Mouse (Mus musculus) cortical plate, adult 2 months (tissue): ENCODE data around the gene Zfp90. TPM values are rescaled to one million over a fixed set of nuclear protein-coding genes. Genes with fewer than 3 reads are reported as not detected.

Experiments
- H3K27ac ChIP-seq: fragments of 200-500 bp; 2 replicates; pipeline ENCODE4 v1.5.1; 2012; ENCODE audit warnings: low read length, control low read depth, inconsistent platforms; ENCODE audit not compliant: insufficient read depth
- H3K4me1 ChIP-seq: fragments of 200-500 bp; 2 replicates; pipeline ENCODE4 v1.6.1; 2011; ENCODE audit warnings: low read length; ENCODE audit not compliant: control insufficient read depth, insufficient read depth
- H3K4me3 ChIP-seq: fragments of 200-500 bp; 2 replicates; pipeline ENCODE4 v1.5.1; 2011; ENCODE audit warnings: mild to moderate bottlenecking, low read length, control low read depth; ENCODE audit not compliant: insufficient read depth
- CTCF ChIP-seq: fragments of 200-500 bp; IDR thresholded peaks from 2 replicates; pipeline ENCODE4 v1.5.1; 2011; ENCODE audit warnings: mild to moderate bottlenecking, control low read depth, low read length; ENCODE audit not compliant: insufficient read depth; ENCODE audit errors: extremely low read depth
- POLR2A ChIP-seq: fragments of 200-500 bp; IDR thresholded peaks from 2 replicates; pipeline ENCODE4 v1.6.1; 2011; ENCODE audit warnings: mild to moderate bottlenecking, low read length, control low read depth; ENCODE audit not compliant: insufficient read depth; ENCODE audit errors: extremely low read depth
- polyA plus RNA-seq: library from polyadenylated mRNA; depleted of rRNA; stranded (reverse); fragments of >200 nt; gene quantifications from 2 replicates; pipeline ENCODE4 v1.2.3, GENCODE M21; 2012; rRNA removed

Zfp90 gene
- polyA plus RNA-seq, 1 experiment = 11.7 TPM

- Histone ChIP-seq H3K27ac (no peak overlapping the region), H3K4me1 (no peaks in the 10 kb centered on the region), H3K4me3 (no peak overlapping the region)
- no peak for TF ChIP-seq CTCF
- no peak for TF ChIP-seq POLR2A
Measured at GRCm38 (mm10) chr8:106463795-106464194, 48.7 kb downstream of the Zfp90 start.

GRCm38 (mm10) chr8:106469485-106469884, 54.4 kb downstream of the Zfp90 start:
- no peak for TF ChIP-seq POLR2A
- no peak for TF ChIP-seq CTCF
- Histone ChIP-seq H3K4me3 (no peak overlapping the region), H3K27ac (no peak overlapping the region)

GRCm38 (mm10) chr8:106474001-106474400, 58.9 kb downstream of the Zfp90 start:
- no peak for TF ChIP-seq POLR2A
- Histone ChIP-seq H3K4me3 (no peak overlapping the region), H3K4me1 (no peaks in the 10 kb centered on the region), H3K27ac (no peak overlapping the region)

More at GRCm38 (mm10) chr8:106469485-106469884, 54.4 kb downstream of the Zfp90 start:
- H3K4me1 ChIP-seq = no peaks in the 10 kb centered on the region

Other genes starting within 250 kb of the Zfp90 start
- 30.4 and 33.3 TPM in 2 replicates for gene Slc7a6, start 246.5 kb upstream of the Zfp90 start, polyA plus RNA-seq
- 26.3 and 28.0 TPM in 2 replicates for gene Slc7a6os, start 204.4 kb upstream of the Zfp90 start, polyA plus RNA-seq
- 33.9 and 34.4 TPM in 2 replicates for gene Prmt7, start 204.4 kb upstream of the Zfp90 start, polyA plus RNA-seq
- 26.4 and 31.9 TPM in 2 replicates for gene Smpd3, start 77.3 kb upstream of the Zfp90 start, polyA plus RNA-seq
- gene 6030452D12Rik, start 85.2 kb downstream of the Zfp90 start, polyA plus RNA-seq = not detected in 2 replicates
- gene Cdh3, start 95.6 kb downstream of the Zfp90 start, polyA plus RNA-seq = 0.11 and 0.13 TPM in 2 replicates
- gene Gm10073, start 158.1 kb downstream of the Zfp90 start, polyA plus RNA-seq = 115 and 124 TPM in 2 replicates
- 0.93 and 1.8 TPM in 2 replicates for gene Cdh1, start 188.0 kb downstream of the Zfp90 start, polyA plus RNA-seq